Mouse (Mus musculus) lung, embryonic 15.5 days (tissue): ENCODE measurements around the gene Coa7. TPM values are rescaled to one million over a fixed set of nuclear protein-coding genes. Genes with fewer than 3 reads are reported as not detected.
"Not testable (repeated sequence)": the region's sequence is repeated elsewhere in the genome, so short reads cannot be mapped to it uniquely, and the experiment has no call there.

Source experiments
- ATAC-seq: fragments of 200-750 bp; cut with Nextera tagmentation; 2 replicates; pipeline ENCODE4 v1.8.0; 2017; ENCODE audit warnings: moderate number of reproducible peaks, borderline replicate concordance; ENCODE audit not compliant: low FRiP score, low TSS enrichment; ENCODE audit errors: extremely low read depth
- H3K27ac ChIP-seq: fragments of 300-500 bp; sonication (generic); 2 replicates; pipeline ENCODE4 v1.5.1; 2015; ENCODE audit warnings: moderate library complexity, mild to moderate bottlenecking, inconsistent platforms
- H3K27me3 ChIP-seq: fragments of 300-500 bp; sonication (generic); 2 replicates; pipeline ENCODE4 v1.6.1; 2015; ENCODE audit warnings: inconsistent platforms
- H3K36me3 ChIP-seq: fragments of 300-500 bp; sonication (generic); 2 replicates; pipeline ENCODE4 v1.6.1; 2015; ENCODE audit warnings: inconsistent platforms
- H3K4me1 ChIP-seq: fragments of 300-500 bp; sonication (generic); 2 replicates; pipeline ENCODE4 v1.6.1; 2015; ENCODE audit warnings: inconsistent platforms
- H3K4me2 ChIP-seq: fragments of 300-500 bp; sonication (generic); 2 replicates; pipeline ENCODE4 v1.6.1; 2015; ENCODE audit warnings: inconsistent platforms, mild to moderate bottlenecking, moderate library complexity
- H3K4me3 ChIP-seq: fragments of 300-500 bp; sonication (generic); 2 replicates; pipeline ENCODE4 v1.5.1; 2015; ENCODE audit warnings: mild to moderate bottlenecking, inconsistent platforms
- H3K9ac ChIP-seq: fragments of 300-500 bp; sonication (generic); 2 replicates; pipeline ENCODE4 v1.6.1; 2015; ENCODE audit warnings: inconsistent platforms
- H3K9me3 ChIP-seq: fragments of 300-500 bp; sonication (generic); 2 replicates; pipeline ENCODE4 v1.6.1; 2016; ENCODE audit warnings: inconsistent platforms
- WGBS: fragments of 180-500 bp; shearing (Covaris S2); methylation state at CpG from one replicate; pipeline ENCODE4 v1.1.7; 2015; 5-methylcytosine and 5-hydroxymethylcytosine counted together
- polyA plus RNA-seq: library from polyadenylated mRNA; unstranded; fragments of >200 nt; fragmentation: Nextera tagmentation; extraction: Ambion mirVana; gene quantifications from 2 replicates; pipeline ENCODE4 v1.2.1, GENCODE M21; 2015

Coa7 gene
- polyA plus RNA-seq, 1 experiment from 2014 or later, result 45.2 TPM

DNA sequence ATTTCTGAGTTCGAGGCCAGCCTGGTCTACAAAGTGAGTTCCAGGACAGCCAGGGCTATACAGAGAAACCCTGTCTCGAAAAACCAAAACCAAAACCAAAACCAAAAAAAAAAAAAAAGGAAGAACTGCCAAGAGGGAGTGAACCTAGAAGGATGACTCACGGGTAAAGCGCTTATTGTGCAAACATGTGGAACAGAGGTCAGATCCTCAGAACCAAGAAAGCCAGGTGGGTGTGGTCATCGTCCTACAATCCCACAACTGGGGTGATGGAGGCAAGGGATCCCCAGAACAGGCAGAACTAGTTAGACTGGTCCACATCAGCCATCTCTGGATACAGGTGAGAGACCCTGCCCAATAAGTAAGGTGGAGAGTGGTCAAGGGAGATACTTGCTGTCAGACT, 19.2 kb downstream of the Coa7 start:
- H3K36me3 ChIP-seq, result no peaks in the 10 kb centered on the region
- no peak overlapping the region for H3K4me2 ChIP-seq
- H3K9ac ChIP-seq, result no peak overlapping the region
- H3K9me3 ChIP-seq, result no peaks in the 10 kb centered on the region
- peaks cover 53% of the 10 kb centered on the region for H3K4me1 ChIP-seq
- no peak for ATAC-seq
- H3K27ac ChIP-seq, result no peak overlapping the region
- H3K4me3 ChIP-seq, result no peak overlapping the region
- WGBS, result 62% methylated on average over 5 of the region's 5 CpGs
- H3K27me3 ChIP-seq, result no peaks in the 10 kb centered on the region

GRCm38 (mm10) chr4:108348256-108348875, 20.4 kb downstream of the Coa7 start:
- Histone ChIP-seq H3K9me3 (no peaks in the 10 kb centered on the region), H3K4me1 (peaks cover 53% of the 10 kb centered on the region), H3K36me3 (no peaks in the 10 kb centered on the region), H3K27me3 (no peaks in the 10 kb centered on the region), H3K27ac (0 out of 2 replicates have a peak overlapping the region, but pooled peaks have one; percentile 15), H3K4me2 (no peak overlapping the region), H3K9ac (no peak overlapping the region), H3K4me3 (no peak overlapping the region)
- no peak for ATAC-seq
- WGBS, result 39% methylated on average over 5 of the region's 5 CpGs

DNA sequence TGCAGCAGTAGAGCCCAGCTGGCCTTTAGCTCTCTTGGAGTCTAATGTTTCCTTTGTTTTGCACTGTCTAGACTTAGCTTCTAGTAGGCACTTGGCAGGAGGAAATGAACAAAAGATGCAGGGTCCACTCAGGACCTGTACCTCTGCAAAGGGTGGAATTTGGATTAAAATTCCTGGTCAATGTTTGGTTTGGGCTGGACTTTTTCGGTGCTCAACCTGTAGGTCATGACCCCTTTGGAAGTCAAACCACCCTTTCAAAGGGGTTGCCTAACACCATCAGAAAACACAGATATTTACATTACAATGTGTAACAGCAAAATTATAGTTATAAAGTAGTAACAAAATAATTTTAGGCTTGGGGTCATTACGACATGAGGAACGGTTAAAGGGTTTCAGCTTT, 21.1 kb downstream of the Coa7 start:
- Histone ChIP-seq H3K27me3 (no peaks in the 10 kb centered on the region), H3K4me2 (no peak overlapping the region), H3K9ac (no peak overlapping the region), H3K4me3 (no peak overlapping the region), H3K36me3 (no peaks in the 10 kb centered on the region), H3K4me1 (peaks cover 49% of the 10 kb centered on the region), H3K27ac (no peak overlapping the region), H3K9me3 (no peaks in the 10 kb centered on the region)
- WGBS, result 72% methylated on average over 3 of the region's 3 CpGs
- ATAC-seq, result no peak

GRCm38 (mm10) chr4:108349836-108350547, 22.1 kb downstream of the Coa7 start:
- Histone ChIP-seq H3K4me1 (peaks cover 44% of the 10 kb centered on the region), H3K27ac (peak overlapping the region; percentile 65; the same call in 1 of the 2 replicates), H3K9me3 (no peaks in the 10 kb centered on the region), H3K27me3 (no peaks in the 10 kb centered on the region), H3K9ac (no peak overlapping the region), H3K36me3 (no peaks in the 10 kb centered on the region), H3K4me3 (no peak overlapping the region), H3K4me2 (no peak overlapping the region)
- no peak for ATAC-seq
- WGBS, result 27% methylated on average over 8 of the region's 8 CpGs

DNA sequence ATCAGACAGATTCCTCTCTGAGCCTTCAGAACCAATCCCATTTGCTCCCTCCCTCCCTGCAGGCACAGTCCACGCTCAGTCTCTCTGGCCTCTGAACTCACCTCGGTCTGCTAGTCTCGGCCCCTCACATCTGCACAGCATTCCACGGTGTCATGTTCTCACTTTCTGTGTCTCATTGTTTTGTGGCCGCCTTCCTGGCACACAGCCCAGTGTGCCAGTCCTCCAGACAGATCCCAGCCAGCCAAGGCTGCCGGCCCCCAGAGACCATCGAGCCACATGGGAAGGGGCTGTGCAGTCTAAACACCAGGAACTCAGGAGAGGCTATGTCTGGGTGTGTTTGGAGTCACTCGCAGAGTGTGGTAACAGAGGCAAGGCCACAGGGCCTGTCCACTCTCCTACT, 22.9 kb downstream of the Coa7 start:
- no peaks in the 10 kb centered on the region for H3K36me3 ChIP-seq
- peaks cover 44% of the 10 kb centered on the region for H3K4me1 ChIP-seq
- no peak overlapping the region for H3K4me3 ChIP-seq
- H3K9ac ChIP-seq, result no peak overlapping the region
- peak overlapping the region; percentile 65 for H3K27ac ChIP-seq
- no peaks in the 10 kb centered on the region for H3K27me3 ChIP-seq
- no peak overlapping the region for H3K4me2 ChIP-seq
- 4% methylated on average over 8 of the region's 8 CpGs for WGBS
- peak; percentile 60 for ATAC-seq
- H3K9me3 ChIP-seq, result no peaks in the 10 kb centered on the region

- not testable (repeated sequence) for H3K36me3 ChIP-seq, H3K4me3 ChIP-seq, H3K4me2 ChIP-seq, H3K27me3 ChIP-seq, H3K9ac ChIP-seq, H3K9me3 ChIP-seq, ATAC-seq, H3K27ac ChIP-seq
- H3K4me1 ChIP-seq, result peaks cover 45% of the 10 kb centered on the region
Measured at GRCm38 (mm10) chr4:108353591-108353990, 25.7 kb downstream of the Coa7 start.

GRCm38 (mm10) chr4:108357458-108357857, 29.5 kb downstream of the Coa7 start:
- no peak for ATAC-seq
- Histone ChIP-seq H3K27ac (no peak overlapping the region), H3K9ac (no peak overlapping the region), H3K9me3 (no peaks in the 10 kb centered on the region), H3K36me3 (no peaks in the 10 kb centered on the region), H3K27me3 (no peaks in the 10 kb centered on the region), H3K4me2 (no peak overlapping the region), H3K4me3 (no peak overlapping the region), H3K4me1 (peaks cover 50% of the 10 kb centered on the region)
- 86% methylated on average over 8 of the region's 8 CpGs for WGBS

- peaks cover 60% of the 10 kb centered on the region for H3K4me1 ChIP-seq
- no peak for ATAC-seq
- H3K4me2 ChIP-seq, result no peak overlapping the region
- H3K27me3 ChIP-seq, result no peaks in the 10 kb centered on the region
- no peak overlapping the region for H3K27ac ChIP-seq
- H3K9ac ChIP-seq, result no peak overlapping the region
- H3K36me3 ChIP-seq, result no peaks in the 10 kb centered on the region
- no peak overlapping the region for H3K4me3 ChIP-seq
- WGBS, result 35% methylated on average over 4 of the region's 4 CpGs
- H3K9me3 ChIP-seq, result no peaks in the 10 kb centered on the region
Measured at GRCm38 (mm10) chr4:108358498-108358897, 30.6 kb downstream of the Coa7 start.

- no peaks in the 10 kb centered on the region for H3K9me3 ChIP-seq
- no peaks in the 10 kb centered on the region for H3K27me3 ChIP-seq
- 5% methylated on average over 28 of the region's 28 CpGs for WGBS
- H3K9ac ChIP-seq, result peak overlapping the region; percentile 24; the same call in 1 of the 2 replicates
- H3K4me2 ChIP-seq, result peak overlapping the region; percentile 56
- H3K27ac ChIP-seq, result peak overlapping the region; percentile 78
- peak; percentile 44; the same call in 1 of the 2 replicates for ATAC-seq
- peak overlapping the region; percentile 27 for H3K4me3 ChIP-seq
- H3K4me1 ChIP-seq, result peaks cover 61% of the 10 kb centered on the region
- H3K36me3 ChIP-seq, result no peaks in the 10 kb centered on the region
Measured at GRCm38 (mm10) chr4:108360136-108361055, 32.5 kb downstream of the Coa7 start.

DNA sequence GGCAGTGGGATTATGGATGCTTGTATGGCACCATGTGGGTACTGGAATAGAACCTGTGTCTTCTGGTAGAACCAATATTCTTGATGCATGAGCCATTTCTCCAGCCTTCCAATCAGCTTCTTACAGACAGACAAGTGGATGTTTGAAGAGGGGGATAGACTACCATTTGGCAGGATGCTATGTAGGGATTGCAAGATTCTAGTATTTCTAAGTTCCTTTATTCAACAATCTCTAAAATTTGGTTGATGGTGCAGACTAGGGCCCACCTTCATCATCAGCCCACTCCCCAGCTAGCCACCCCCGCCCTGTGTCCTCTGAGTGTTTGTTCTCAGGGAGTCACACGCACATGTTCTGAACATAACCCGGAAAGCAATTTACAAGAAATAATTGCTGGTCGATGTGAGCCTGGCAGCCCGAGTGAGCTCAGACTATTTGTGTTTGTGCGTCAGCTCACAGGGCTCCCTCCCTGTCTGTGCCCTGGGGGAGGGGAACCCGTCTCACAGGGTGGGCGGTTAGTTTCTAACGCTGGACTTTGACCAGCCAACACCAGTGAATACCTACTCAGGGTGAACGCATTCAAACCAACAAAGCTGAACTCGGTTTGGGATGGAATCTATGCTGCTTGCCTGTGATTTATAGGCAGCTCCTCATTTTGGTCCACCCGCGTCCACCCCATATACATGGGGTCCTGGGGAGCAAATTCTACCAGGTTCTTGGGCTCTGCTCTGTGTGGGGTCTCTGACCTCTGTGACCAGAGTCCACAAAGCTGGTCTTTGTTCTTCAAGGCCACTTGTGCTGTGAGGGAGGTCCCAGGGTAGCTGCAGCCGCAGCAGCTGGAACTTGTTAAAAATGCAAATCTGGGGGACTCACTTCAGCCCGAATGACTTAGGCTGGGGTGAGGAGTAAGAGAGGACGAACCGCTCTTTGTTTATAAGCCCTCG, 34.7 kb downstream of the Coa7 start:
- H3K4me1 ChIP-seq, result peaks cover 48% of the 10 kb centered on the region

More for the DNA sequence above, 34.7 kb downstream of the Coa7 start:
- WGBS, result 5% methylated on average over 18 of the region's 18 CpGs
- peak overlapping the region; percentile 79 for H3K27ac ChIP-seq
- H3K27me3 ChIP-seq, result no peaks in the 10 kb centered on the region
- no peaks in the 10 kb centered on the region for H3K9me3 ChIP-seq
- H3K36me3 ChIP-seq, result no peaks in the 10 kb centered on the region
- no peak overlapping the region for H3K9ac ChIP-seq
- peak; percentile 50 for ATAC-seq
- peak overlapping the region; percentile 16 for H3K4me2 ChIP-seq
- H3K4me3 ChIP-seq, result no peak overlapping the region
